Mouse (Mus musculus) ES-Bruce4 (cell line): ENCODE data around the gene Plpp1. TPM values are rescaled to one million over a fixed set of nuclear protein-coding genes. Genes with fewer than 3 reads are reported as not detected.

Experiments used
- H3K27ac ChIP-seq: 2 replicates; pipeline ENCODE4 v1.5.1; 2012; ENCODE audit warnings: low read length, inconsistent platforms; ENCODE audit not compliant: insufficient read depth
- H3K27me3 ChIP-seq: 2 replicates; pipeline ENCODE4 v1.6.1; 2012; ENCODE audit warnings: mild to moderate bottlenecking, low read length, inconsistent platforms; ENCODE audit not compliant: control insufficient read depth, poor library complexity, insufficient read depth, severe bottlenecking
- H3K36me3 ChIP-seq: 2 replicates; pipeline ENCODE4 v1.6.1; 2012; ENCODE audit warnings: inconsistent platforms, mild to moderate bottlenecking, low read length, moderate library complexity; ENCODE audit not compliant: control insufficient read depth, poor library complexity, insufficient read depth, severe bottlenecking
- H3K4me1 ChIP-seq: one replicate; pipeline ENCODE4 v1.8.1; 2011; ENCODE audit warnings: low read length; ENCODE audit not compliant: control insufficient read depth, insufficient read depth
- H3K4me3 ChIP-seq: 2 replicates; pipeline ENCODE4 v1.5.1; 2011; ENCODE audit warnings: low read depth, mild to moderate bottlenecking, low read length
- H3K9ac ChIP-seq: 2 replicates; pipeline ENCODE4 v1.6.1; 2012; ENCODE audit warnings: low read depth, mild to moderate bottlenecking, inconsistent platforms; ENCODE audit not compliant: poor library complexity, severe bottlenecking
- H3K9me3 ChIP-seq: replicated peaks from 2 replicates; pipeline ENCODE4 v1.6.1; 2012; ENCODE audit warnings: mild to moderate bottlenecking, low read length, inconsistent platforms; ENCODE audit not compliant: control insufficient read depth, poor library complexity, insufficient read depth, severe bottlenecking
- CTCF ChIP-seq: IDR thresholded peaks from one replicate; pipeline ENCODE4 v1.8.1; 2011; ENCODE audit warnings: low read depth, low read length
- EP300 ChIP-seq: IDR thresholded peaks from 2 replicates; pipeline ENCODE4 v1.6.1; 2011; ENCODE audit warnings: low read depth, low read length; ENCODE audit not compliant: insufficient read depth
- POLR2A ChIP-seq: IDR thresholded peaks from one replicate; pipeline ENCODE4 v1.8.1; 2011; ENCODE audit warnings: low read length; ENCODE audit not compliant: insufficient read depth
- polyA plus RNA-seq: library from polyadenylated mRNA; stranded (reverse); fragments of >200 nt; gene quantifications from 2 replicates; pipeline ENCODE4 v1.2.4, GENCODE M21; 2011; ENCODE audit warnings: low read depth; ENCODE audit not compliant: missing spikeins, insufficient read depth, insufficient read length

The Plpp1 gene
- polyA plus RNA-seq, 1 experiment = 19.9 TPM

DNA sequence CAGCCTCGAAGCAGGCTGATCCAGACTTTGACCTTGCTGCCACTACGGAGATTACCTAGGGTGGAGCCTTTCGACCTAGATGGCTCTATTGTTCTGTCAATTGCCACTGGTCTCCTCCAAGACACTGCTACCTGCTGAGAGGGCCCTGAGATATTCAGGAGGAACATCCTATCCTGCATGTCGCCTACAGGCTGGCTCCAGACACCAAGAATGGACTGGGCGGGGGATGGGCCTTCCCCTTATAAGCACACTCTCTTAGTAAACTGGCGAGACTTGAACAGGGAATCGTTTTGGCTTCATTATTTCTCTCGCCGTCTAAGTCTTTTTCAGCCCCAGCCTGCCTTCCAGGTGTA lies 1.7 kb upstream of the Plpp1 start:
- Histone ChIP-seq H3K27ac (peak overlapping the region; percentile 82), H3K4me1 (peaks cover 7% of the 10 kb centered on the region), H3K9me3 (no peaks in the 10 kb centered on the region), H3K9ac (peak overlapping the region; percentile 47), H3K4me3 (peak overlapping the region; percentile 55), H3K27me3 (no peaks in the 10 kb centered on the region), H3K36me3 (no peaks in the 10 kb centered on the region)
- no peak for TF ChIP-seq POLR2A
- TF ChIP-seq EP300 = peak; percentile 91
- TF ChIP-seq CTCF = no peak

- Histone ChIP-seq H3K27ac (peak overlapping the region; percentile 94), H3K4me3 (0 out of 2 replicates have a peak overlapping the region, but pooled peaks have one; percentile 24)
- TF ChIP-seq POLR2A (no peak), CTCF (no peak)
Measured at GRCm38 (mm10) chr13:112799721-112800241, 811 bp upstream of the Plpp1 start.

DNA sequence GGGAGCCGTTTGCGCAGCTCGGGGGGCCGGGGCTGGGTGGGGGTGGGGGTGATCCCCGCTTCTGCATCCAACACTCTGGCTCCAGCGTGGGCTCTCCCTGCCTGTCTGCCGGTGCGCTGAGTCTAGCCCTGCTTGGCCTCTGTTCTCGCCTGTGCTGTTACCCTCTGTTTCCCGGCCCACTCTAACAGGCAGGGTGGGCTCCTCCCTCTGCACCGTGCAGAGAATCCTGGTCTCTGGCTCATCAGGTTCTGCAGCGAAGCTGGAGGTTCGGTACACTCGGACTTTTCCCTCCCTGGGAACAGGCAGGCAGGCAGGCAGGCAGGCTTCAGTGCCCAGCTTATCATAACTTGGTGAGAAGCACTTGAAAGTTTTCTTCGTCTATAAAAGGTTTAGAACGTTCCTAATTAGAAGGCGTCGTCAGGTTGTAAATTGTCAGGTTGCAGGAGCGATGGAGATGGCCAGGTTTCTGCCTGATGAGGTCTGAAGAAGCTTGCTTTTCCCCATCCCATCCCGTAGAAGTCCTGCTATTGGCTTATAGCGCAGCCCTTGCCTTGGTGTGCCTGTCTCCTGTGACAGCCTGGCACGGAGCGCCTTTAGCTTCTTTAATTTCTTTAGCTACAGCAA lies 901 bp downstream of the Plpp1 start:
- peak overlapping the region; percentile 90 for H3K4me3 ChIP-seq

More at GRCm38 (mm10) chr13:112799721-112800241, 811 bp upstream of the Plpp1 start:
- Histone ChIP-seq H3K27me3 (no peaks in the 10 kb centered on the region), H3K36me3 (no peaks in the 10 kb centered on the region), H3K9ac (peak overlapping the region; percentile 47), H3K4me1 (peaks cover 7% of the 10 kb centered on the region), H3K9me3 (no peaks in the 10 kb centered on the region)

GRCm38 (mm10) chr13:112803106-112803505 lies 2.5 kb downstream of the Plpp1 start:
- no peak for TF ChIP-seq CTCF
- TF ChIP-seq EP300 = no peak
- no peak for TF ChIP-seq POLR2A
- Histone ChIP-seq H3K27me3 (no peaks in the 10 kb centered on the region), H3K27ac (no peak overlapping the region), H3K9ac (no peak overlapping the region), H3K4me1 (peaks cover 5% of the 10 kb centered on the region), H3K9me3 (peaks cover 9% of the 10 kb centered on the region), H3K4me3 (no peak overlapping the region), H3K36me3 (peaks cover 19% of the 10 kb centered on the region)

More for the DNA sequence above, 901 bp downstream of the Plpp1 start:
- H3K36me3 ChIP-seq = peaks cover 14% of the 10 kb centered on the region
- peak overlapping the region; percentile 93 for H3K9ac ChIP-seq
- TF ChIP-seq CTCF = no peak
- TF ChIP-seq POLR2A = no peak
- TF ChIP-seq EP300 = no peak
- peaks cover 9% of the 10 kb centered on the region for H3K9me3 ChIP-seq
- H3K27ac ChIP-seq = peak overlapping the region; percentile 21; the same call in 1 of the 2 replicates
- H3K27me3 ChIP-seq = no peaks in the 10 kb centered on the region
- H3K4me1 ChIP-seq = peaks cover 7% of the 10 kb centered on the region

GRCm38 (mm10) chr13:112803661-112804060 lies 3.1 kb downstream of the Plpp1 start:
- TF ChIP-seq POLR2A (no peak), CTCF (no peak), EP300 (no peak)

DNA sequence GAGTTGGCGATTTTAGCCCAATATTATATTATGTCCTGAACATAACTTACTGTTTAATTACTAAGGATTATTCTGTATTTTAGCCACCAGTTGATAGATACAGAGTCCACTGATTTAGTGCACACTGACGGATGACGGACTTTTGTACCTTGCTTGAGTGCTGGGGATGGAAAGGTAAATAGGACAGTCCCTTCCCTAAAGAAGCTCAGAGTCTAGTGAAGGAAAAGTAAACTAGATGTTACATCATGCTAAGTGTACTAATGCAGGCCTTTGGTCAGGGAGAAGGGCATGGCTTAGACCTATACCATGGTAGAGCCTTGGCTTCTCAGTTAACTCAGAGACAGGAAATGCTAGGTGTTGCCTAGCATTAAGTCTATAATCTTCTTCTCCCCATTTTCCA lies 4.9 kb downstream of the Plpp1 start:
- no peaks in the 10 kb centered on the region for H3K27me3 ChIP-seq
- H3K9me3 ChIP-seq = peaks cover 9% of the 10 kb centered on the region
- H3K4me3 ChIP-seq = no peak overlapping the region
- peaks cover 19% of the 10 kb centered on the region for H3K36me3 ChIP-seq
- no peak overlapping the region for H3K9ac ChIP-seq
- H3K27ac ChIP-seq = no peak overlapping the region
- peaks cover 2% of the 10 kb centered on the region for H3K4me1 ChIP-seq
- TF ChIP-seq POLR2A (no peak), CTCF (no peak), EP300 (no peak)

More at GRCm38 (mm10) chr13:112803661-112804060, 3.1 kb downstream of the Plpp1 start:
- Histone ChIP-seq H3K27me3 (no peaks in the 10 kb centered on the region), H3K4me1 (peaks cover 2% of the 10 kb centered on the region), H3K27ac (no peak overlapping the region), H3K4me3 (no peak overlapping the region), H3K36me3 (peaks cover 19% of the 10 kb centered on the region), H3K9ac (no peak overlapping the region), H3K9me3 (peaks cover 9% of the 10 kb centered on the region)
